Mouse (Mus musculus): Measurements from ENCODE around the gene Nudt7.

DNA sequence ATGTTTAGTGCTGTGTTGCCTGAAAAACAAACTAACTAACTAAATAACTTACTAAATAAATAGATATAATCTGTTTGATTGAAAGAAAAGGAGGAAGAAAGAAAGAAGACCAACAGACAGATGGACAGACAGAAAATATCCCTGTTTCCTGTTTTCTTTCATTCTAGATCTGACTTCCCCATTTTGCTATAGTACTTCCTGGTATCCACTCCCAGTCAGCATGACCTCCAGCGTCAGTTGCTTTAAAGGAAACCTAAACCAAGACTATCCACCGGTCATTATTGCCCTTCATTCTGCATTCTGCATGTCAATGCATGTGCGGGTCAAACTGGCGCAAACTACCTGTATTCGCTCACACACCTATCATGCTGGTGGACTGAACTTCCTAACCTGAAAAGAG lies 60.0 kb downstream of the Nudt7 start:
- no peak for TF ChIP-seq CTCF (IDR thresholded peaks at IDR 0.05; ENCODE audit: extremely low read depth, insufficient read length, insufficient replicate concordance, low read depth, low read length)
- no peak for TF ChIP-seq POLR2A (IDR thresholded peaks at IDR 0.05; ENCODE audit: low read depth, low read length)

Data from small intestine, adult 2 months (tissue).